Mouse (Mus musculus) adrenal gland, postnatal 36 days (tissue): Measurements from ENCODE around the gene Milr1. TPM values are rescaled to one million over a fixed set of nuclear protein-coding genes. Genes with fewer than 3 reads are reported as not detected.
A peak's percentile ranks its signal among the peaks of the same experiment; 100 is the strongest.
"Not testable (repeated sequence)": the region's sequence is repeated elsewhere in the genome, so short reads cannot be mapped to it uniquely, and the experiment has no call there.

Source experiments
- DNase-seq, 2 experiments: peaks; one replicate each; pipeline ENCODE4 v3.0.0; 2021; ENCODE audit warnings: mixed read lengths in 1 of 2
- total RNA-seq, 2 experiments: library from RNA; stranded (reverse); gene quantifications; 2 replicates each; pipeline ENCODE4 v1.2.3; 2021

Gene Milr1
- total RNA-seq, 2 experiments from 2014 or later = 1.7 to 2.1 TPM

- DNase-seq = no peak
Measured at GRCm38 (mm10) chr11:106777395-106777794, 26.4 kb downstream of the Milr1 start.

GRCm38 (mm10) chr11:106778132-106778531 lies 27.1 kb downstream of the Milr1 start:
- DNase-seq = no peak

- DNase-seq = no peak
Measured at GRCm38 (mm10) chr11:106778589-106779387, 27.8 kb downstream of the Milr1 start.

GRCm38 (mm10) chr11:106779388-106780088 lies 28.5 kb downstream of the Milr1 start, which contains the start of gene Polg2:
Polg2 (minus strand) TSS chr11:106779537.
- peak; percentile 94 to 95 for DNase-seq

- no peak for DNase-seq
Measured at GRCm38 (mm10) chr11:106780089-106780425, 29.0 kb downstream of the Milr1 start.

GRCm38 (mm10) chr11:106780590-106781220 lies 29.7 kb downstream of the Milr1 start:
- no peak for DNase-seq

- not testable (repeated sequence) for DNase-seq
Measured at GRCm38 (mm10) chr11:106782271-106782670, 31.2 kb downstream of the Milr1 start.

GRCm38 (mm10) chr11:106782841-106783764 lies 32.1 kb downstream of the Milr1 start:
- no peak for DNase-seq

GRCm38 (mm10) chr11:106784476-106784875 lies 33.5 kb downstream of the Milr1 start:
- no peak for DNase-seq

GRCm38 (mm10) chr11:106785043-106785442 lies 34.0 kb downstream of the Milr1 start:
- no peak for DNase-seq

GRCm38 (mm10) chr11:106787131-106788025 lies 36.4 kb downstream of the Milr1 start:
- DNase-seq = peak; percentile 92 to 94

GRCm38 (mm10) chr11:106788026-106788774 lies 37.2 kb downstream of the Milr1 start:
- peak; percentile 99 to 100 for DNase-seq

GRCm38 (mm10) chr11:106788775-106789459 lies 37.9 kb downstream of the Milr1 start, which contains the start of the genes Ddx5 and Cep95:
Ddx5 (minus strand) TSS chr11:106789185.
Cep95 (plus strand) TSS chr11:106789252.
- peak; percentile 97 for DNase-seq

GRCm38 (mm10) chr11:106789649-106790048 lies 38.6 kb downstream of the Milr1 start:
- DNase-seq = peak in 1 of 2 experiments; percentile 18

- no peak for DNase-seq
Measured at GRCm38 (mm10) chr11:106793846-106794245, 42.8 kb downstream of the Milr1 start.

- DNase-seq = no peak
Measured at GRCm38 (mm10) chr11:106795679-106796078, 44.7 kb downstream of the Milr1 start.

- DNase-seq = no peak
Measured at GRCm38 (mm10) chr11:106802069-106802627, 51.1 kb downstream of the Milr1 start.

GRCm38 (mm10) chr11:106807442-106807841 lies 56.4 kb downstream of the Milr1 start:
- DNase-seq = not testable (repeated sequence)
